Mouse (Mus musculus) bone marrow, adult 2 months (tissue): Measurements from ENCODE around the gene Plekhg4. TPM values are rescaled to one million over a fixed set of nuclear protein-coding genes. Genes with fewer than 3 reads are reported as not detected.

Source experiments
- H3K27ac ChIP-seq: fragments of 200-500 bp; 2 replicates; pipeline ENCODE4 v1.5.1; 2012; ENCODE audit warnings: low read depth, mild to moderate bottlenecking, control low read depth, inconsistent platforms, low read length; ENCODE audit not compliant: control insufficient read depth, poor library complexity, insufficient read depth
- H3K4me1 ChIP-seq: fragments of 200-500 bp; 2 replicates; pipeline ENCODE4 v1.6.1; 2011; ENCODE audit warnings: low read length; ENCODE audit not compliant: control insufficient read depth, insufficient read depth
- H3K4me3 ChIP-seq: fragments of 200-500 bp; replicated peaks from 2 replicates; pipeline ENCODE3; 2011; ENCODE audit warnings: mild to moderate bottlenecking, low read depth, low read length, control low read depth; ENCODE audit not compliant: control insufficient read depth
- CTCF ChIP-seq: fragments of 200-500 bp; IDR thresholded peaks from 2 replicates; pipeline ENCODE4 v1.5.1; 2011; ENCODE audit warnings: low read length, control low read depth; ENCODE audit not compliant: control insufficient read depth, insufficient read depth
- POLR2A ChIP-seq: fragments of 200-500 bp; IDR thresholded peaks from 2 replicates; pipeline ENCODE4 v1.6.1; 2011; ENCODE audit warnings: low read depth, mild to moderate bottlenecking, control low read depth, low read length, borderline replicate concordance; ENCODE audit not compliant: control insufficient read depth
- WGBS: fragments of 180-500 bp; shearing (Covaris S2); methylation state at CpG from one replicate; pipeline ENCODE4 v1.1.7; 2018; 5-methylcytosine and 5-hydroxymethylcytosine counted together
- polyA plus RNA-seq: library from polyadenylated mRNA; stranded (reverse); fragments of >200 nt; gene quantifications from 2 replicates; pipeline ENCODE4 v1.2.4, GENCODE M21; 2011; ENCODE audit warnings: low replicate concordance; ENCODE audit not compliant: missing spikeins, insufficient read depth, insufficient read length

Gene Plekhg4
- not detected in 2 replicates for polyA plus RNA-seq

DNA sequence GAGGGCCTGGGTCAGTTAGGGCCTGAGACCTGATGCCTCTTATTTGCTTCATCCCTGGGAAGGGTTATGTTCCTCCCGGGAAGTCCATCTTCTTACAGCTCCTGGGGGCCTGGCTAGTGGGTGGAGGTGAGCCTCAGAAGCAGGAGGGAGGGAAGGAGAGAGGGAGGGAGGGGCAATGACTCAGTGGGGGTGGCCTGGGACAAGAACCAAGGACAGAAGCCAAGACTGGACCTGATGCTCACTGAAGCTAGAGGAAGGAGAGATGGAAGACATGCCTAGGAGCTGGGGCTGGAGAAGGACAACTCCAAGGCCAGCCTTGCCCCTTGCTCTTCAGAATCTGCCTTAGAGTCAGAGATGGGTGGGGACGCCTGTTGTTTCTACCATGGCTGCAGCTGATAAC is at the start of gene Plekhg4:
TSS of gene Plekhg4 (plus strand) at position 243 of the 400 bp plus-strand sequence.
- TF ChIP-seq CTCF (no peak), POLR2A (no peak)
- WGBS, result 51% methylated on average over 2 of the region's 2 CpGs
- Histone ChIP-seq H3K4me3 (no peak within 1 kb of the TSS), H3K4me1 (no peaks in the 10 kb centered on the region), H3K27ac (no peak within 1 kb of the TSS)

- no peak for TF ChIP-seq POLR2A
- TF ChIP-seq CTCF, result no peak
- H3K4me1 ChIP-seq, result peaks cover 1% of the 10 kb centered on the region; the same call in 1 of the 2 replicates
- peak overlapping the region; percentile 82 for H3K4me3 ChIP-seq
- WGBS, result under 1% methylated on average over 12 of the region's 12 CpGs
- H3K27ac ChIP-seq, result peak overlapping the region; percentile 48
Observed at GRCm38 (mm10) chr8:105325641-105326093, 47.4 kb upstream of the Plekhg4 start.

DNA sequence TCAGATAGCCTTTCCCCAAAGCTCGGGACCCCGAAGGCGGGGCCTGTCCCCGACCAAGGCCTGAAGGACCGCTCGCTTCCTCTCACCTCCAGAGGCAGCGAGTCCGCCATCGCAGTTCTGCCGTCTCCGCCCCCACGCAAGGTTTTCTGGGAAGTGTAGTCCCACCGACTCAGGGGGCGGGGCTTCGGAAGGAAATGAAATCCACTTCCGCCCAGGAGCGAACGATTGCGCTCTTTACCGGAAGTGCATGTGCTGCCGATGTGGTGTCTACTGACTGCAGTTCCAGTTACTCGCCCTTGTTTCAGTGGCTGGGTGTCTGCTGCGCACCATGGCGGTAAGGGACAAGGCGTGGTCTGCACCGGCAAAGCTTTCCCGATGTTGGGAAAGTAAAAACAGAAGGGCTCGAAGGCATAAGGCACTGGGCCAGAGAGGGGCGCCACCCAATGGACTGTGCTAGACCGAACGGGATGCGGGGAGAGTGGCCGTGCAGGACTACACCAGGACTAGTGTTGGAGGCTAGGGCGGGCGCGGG is 46.9 kb upstream of the Plekhg4 start, which contains the start of the genes Lrrc29 and Tmem208:
TSS of gene Lrrc29 (minus strand) at position 138 of the 532 bp plus-strand sequence.
TSS of gene Tmem208 (plus strand) at position 214 of the 532 bp plus-strand sequence.
- TF ChIP-seq POLR2A (peak; percentile 94; the same call in 1 of the 2 replicates), CTCF (peak; percentile 46)
- WGBS, result under 1% methylated on average over 36 of the region's 36 CpGs
- H3K4me3 ChIP-seq, result peak within 1 kb of the TSS; percentile 82
- peaks cover 1% of the 10 kb centered on the region; the same call in 1 of the 2 replicates for H3K4me1 ChIP-seq
- peak within 1 kb of the TSS; percentile 48 for H3K27ac ChIP-seq

DNA sequence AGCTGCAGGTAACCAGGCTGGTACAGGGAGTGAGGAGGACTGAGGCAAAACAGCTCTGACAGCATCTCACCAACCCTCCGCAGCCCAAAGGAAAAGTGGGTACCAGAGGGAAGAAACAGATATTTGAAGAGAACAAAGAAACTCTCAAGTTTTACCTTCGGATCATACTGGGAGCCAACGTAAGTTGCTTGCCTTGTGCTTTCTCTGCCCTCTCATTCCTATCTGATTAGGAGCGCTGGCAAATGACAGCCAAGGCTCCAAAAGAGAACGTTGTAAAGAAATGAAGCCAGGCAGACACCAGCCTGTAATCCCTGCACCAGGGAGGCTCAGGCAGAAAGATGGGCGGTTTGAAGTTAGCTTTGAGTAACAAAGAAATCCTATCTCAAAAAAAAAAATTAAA is 46.1 kb upstream of the Plekhg4 start:
- Histone ChIP-seq H3K4me3 (peak overlapping the region; percentile 82), H3K27ac (no peak overlapping the region), H3K4me1 (peaks cover 1% of the 10 kb centered on the region; the same call in 1 of the 2 replicates)
- no peak for TF ChIP-seq CTCF
- WGBS, result 26% methylated on average over 6 of the region's 6 CpGs

DNA sequence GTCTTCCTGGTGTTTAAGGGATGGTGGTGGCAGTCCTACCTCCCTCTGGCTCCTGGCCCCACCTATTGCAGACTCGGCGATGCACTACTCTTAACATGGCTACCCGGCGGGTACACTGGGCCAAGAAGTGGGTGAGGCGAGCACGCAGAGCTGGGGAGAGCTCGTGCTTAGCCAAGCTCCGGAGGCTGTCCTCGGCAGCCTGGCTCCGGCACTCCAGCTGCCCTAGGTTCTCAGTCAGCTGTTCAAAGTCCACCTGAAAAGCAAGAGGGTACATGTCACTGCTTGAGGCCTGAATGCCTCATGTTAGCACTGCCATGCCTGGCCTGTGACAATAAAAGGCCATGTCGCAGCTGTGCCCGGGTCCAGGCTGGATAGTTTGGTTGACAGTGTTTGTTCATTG is 42.7 kb upstream of the Plekhg4 start:
- WGBS, result 90% methylated on average over 12 of the region's 12 CpGs
- TF ChIP-seq CTCF, result no peak
- TF ChIP-seq POLR2A, result no peak

GRCm38 (mm10) chr8:105331469-105331868 is 41.6 kb upstream of the Plekhg4 start:
- Histone ChIP-seq H3K4me3 (no peak overlapping the region), H3K4me1 (no peaks in the 10 kb centered on the region; the same call in 1 of the 2 replicates), H3K27ac (no peak overlapping the region)
- TF ChIP-seq POLR2A (no peak), CTCF (no peak)
- WGBS, result 93% methylated on average over 22 of the region's 22 CpGs

More for the DNA sequence above, 42.7 kb upstream of the Plekhg4 start:
- Histone ChIP-seq H3K4me3 (no peak overlapping the region), H3K4me1 (no peaks in the 10 kb centered on the region; the same call in 1 of the 2 replicates), H3K27ac (no peak overlapping the region)

- H3K4me3 ChIP-seq, result no peak overlapping the region
- H3K27ac ChIP-seq, result no peak overlapping the region
- WGBS, result 91% methylated on average over 9 of the region's 9 CpGs
- TF ChIP-seq CTCF, result no peak
- no peak for TF ChIP-seq POLR2A
- H3K4me1 ChIP-seq, result no peaks in the 10 kb centered on the region; the same call in 1 of the 2 replicates
Observed at GRCm38 (mm10) chr8:105331931-105332330, 41.1 kb upstream of the Plekhg4 start.

DNA sequence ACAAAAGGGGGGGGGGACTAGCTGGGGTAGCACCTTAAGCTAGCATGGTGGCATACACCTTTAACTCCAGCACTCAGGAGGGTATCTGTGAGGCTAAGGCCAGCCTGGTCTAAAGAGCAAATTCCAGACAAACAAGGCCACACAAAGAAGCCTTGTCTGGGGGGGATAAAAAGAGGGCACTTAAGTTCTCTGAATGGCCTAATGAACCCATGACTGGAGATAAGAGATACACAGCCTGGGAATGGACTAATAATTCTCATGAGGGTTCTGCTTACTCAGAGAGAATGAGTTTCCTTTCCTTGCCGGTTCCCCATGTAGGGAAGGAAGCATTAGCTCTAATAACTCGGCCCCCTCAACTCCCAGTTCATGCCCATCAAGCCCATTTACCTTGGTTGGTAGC is 40.6 kb upstream of the Plekhg4 start:
- no peak for TF ChIP-seq POLR2A
- WGBS, result 85% methylated on average over 2 of the region's 2 CpGs
- H3K4me3 ChIP-seq, result no peak overlapping the region
- H3K4me1 ChIP-seq, result no peaks in the 10 kb centered on the region; the same call in 1 of the 2 replicates
- no peak overlapping the region for H3K27ac ChIP-seq
